Mouse (Mus musculus) liver, embryonic 14.5 days (tissue): ENCODE data around the gene Crybb1. TPM values are rescaled to one million over a fixed set of nuclear protein-coding genes. Genes with fewer than 3 reads are reported as not detected.

Experiments
- ATAC-seq: fragments of 200-750 bp; cut with Nextera tagmentation; 2 replicates; pipeline ENCODE4 v1.8.0; 2017; ENCODE audit warnings: moderate number of reproducible peaks, mild to moderate bottlenecking, moderate library complexity; ENCODE audit not compliant: insufficient read depth
- DNase-seq, 3 experiments: peaks; one replicate each; pipeline ENCODE4 v3.0.0-alpha.2; 2012 to 2013; ENCODE audit warnings: low read depth in 3 of 3, low spot score in 3 of 3
- H3K27ac ChIP-seq: fragments of 300-500 bp; sonication (generic); 2 replicates; pipeline ENCODE4 v1.5.1; 2014; ENCODE audit warnings: moderate library complexity, mild to moderate bottlenecking, control low read depth, inconsistent platforms
- H3K27me3 ChIP-seq: fragments of 300-500 bp; sonication (generic); 2 replicates; pipeline ENCODE4 v1.6.1; 2014; ENCODE audit warnings: mild to moderate bottlenecking, low read length, moderate library complexity; ENCODE audit not compliant: control insufficient read depth, insufficient read depth
- H3K36me3 ChIP-seq: fragments of 300-500 bp; sonication (generic); replicated peaks from 2 replicates; pipeline ENCODE4 v1.6.1; 2014; ENCODE audit warnings: low read depth; ENCODE audit not compliant: control insufficient read depth, insufficient read depth
- H3K4me1 ChIP-seq, 2 experiments: fragments of 200-500 bp in 1 of 2; fragments of 300-500 bp in 1 of 2; sonication (generic) in 1 of 2; replicated peaks; 2 replicates each; pipeline ENCODE4 v1.6.1; 2012 to 2014; ENCODE audit warnings: antibody characterized with exemption in 1 of 2, inconsistent platforms in 1 of 2, low read length in 1 of 2; ENCODE audit not compliant: control insufficient read depth in 2 of 2, insufficient read depth in 2 of 2
- H3K4me2 ChIP-seq: fragments of 300-500 bp; sonication (generic); 2 replicates; pipeline ENCODE4 v1.6.1; 2014; ENCODE audit warnings: low read depth, mild to moderate bottlenecking, control low read depth, moderate library complexity
- H3K4me3 ChIP-seq, 2 experiments: fragments of 200-500 bp in 1 of 2; fragments of 300-500 bp in 1 of 2; sonication (generic) in 1 of 2; 2 replicates each; pipeline ENCODE4 v1.5.1; 2012 to 2014; ENCODE audit warnings: low read depth in 2 of 2, low read length in 2 of 2, mild to moderate bottlenecking in 2 of 2, control low read depth in 1 of 2, inconsistent platforms in 1 of 2, moderate library complexity in 1 of 2; ENCODE audit not compliant: insufficient read depth in 1 of 2
- H3K9ac ChIP-seq: fragments of 300-500 bp; sonication (generic); replicated peaks from 2 replicates; pipeline ENCODE4 v1.6.1; 2014; ENCODE audit warnings: mild to moderate bottlenecking, control low read depth, moderate library complexity
- H3K9me3 ChIP-seq: fragments of 300-500 bp; sonication (generic); 2 replicates; pipeline ENCODE4 v1.6.1; 2016; ENCODE audit warnings: low read length, mixed read lengths; ENCODE audit not compliant: control insufficient read depth
- CTCF ChIP-seq: IDR thresholded peaks from 2 replicates; pipeline ENCODE4 v1.5.1; 2016; ENCODE audit warnings: antibody characterized with exemption, low read depth, control low read depth
- EP300 ChIP-seq: IDR thresholded peaks from 2 replicates; pipeline ENCODE4 v1.6.1; 2016; ENCODE audit warnings: antibody characterized with exemption, low read depth
- WGBS: fragments of 180-500 bp; shearing (Covaris S2); extraction: QIAGEN DNeasy Blood & Tissue Kit; methylation state at CpG from one replicate; pipeline ENCODE4 v1.1.7; 2014; ENCODE audit not compliant: insufficient replicate concordance; 5-methylcytosine and 5-hydroxymethylcytosine counted together
- polyA plus RNA-seq, 2 experiments: library from polyadenylated mRNA; depleted of rRNA in 1 of 2; stranded (reverse) in 1 of 2; unstranded in 1 of 2; fragments of >200 nt; fragmentation: Nextera tagmentation in 1 of 2; extraction: Ambion mirVana in 1 of 2; gene quantifications; 2 replicates each; pipeline versions ENCODE4 v1.2.1 to v1.2.3; 2012 to 2014

The Crybb1 gene
- polyA plus RNA-seq, 2 experiments: 0.24 TPM; not detected in 1

GRCm38 (mm10) chr5:112291866-112292265 is 36.3 kb downstream of the Crybb1 start:
- Histone ChIP-seq H3K4me1 (peaks cover 10 to 51% of the 10 kb centered on the region in 2 experiments), H3K27me3 (no peaks in the 10 kb centered on the region), H3K4me2 (no peak overlapping the region), H3K9ac (no peak overlapping the region), H3K36me3 (no peaks in the 10 kb centered on the region), H3K27ac (no peak overlapping the region), H3K9me3 (no peaks in the 10 kb centered on the region), H3K4me3 (no peak overlapping the region)
- 82% methylated on average over 5 of the region's 5 CpGs for WGBS
- TF ChIP-seq CTCF (no peak), EP300 (no peak)
- ATAC-seq (no peak), DNase-seq (no peak)

- no peak overlapping the region for H3K4me3 ChIP-seq
- TF ChIP-seq EP300 (no peak), CTCF (no peak)
- no peak overlapping the region for H3K4me2 ChIP-seq
- no peaks in the 10 kb centered on the region for H3K9me3 ChIP-seq
- H3K4me1 ChIP-seq: peaks cover 12 to 51% of the 10 kb centered on the region in 2 experiments
- no peaks in the 10 kb centered on the region for H3K36me3 ChIP-seq
- ATAC-seq (no peak), DNase-seq (no peak)
- WGBS: 73% methylated on average over 17 of the region's 17 CpGs
- no peaks in the 10 kb centered on the region for H3K27me3 ChIP-seq
- H3K27ac ChIP-seq: no peak overlapping the region
- no peak overlapping the region for H3K9ac ChIP-seq
Observed at GRCm38 (mm10) chr5:112292343-112292980, 36.8 kb downstream of the Crybb1 start.

GRCm38 (mm10) chr5:112293800-112294199 is 38.2 kb downstream of the Crybb1 start:
- Histone ChIP-seq H3K36me3 (no peaks in the 10 kb centered on the region), H3K27me3 (no peaks in the 10 kb centered on the region), H3K4me1 (peaks cover 12 to 54% of the 10 kb centered on the region in 2 experiments), H3K27ac (no peak overlapping the region), H3K9ac (no peak overlapping the region), H3K9me3 (no peaks in the 10 kb centered on the region), H3K4me2 (no peak overlapping the region), H3K4me3 (no peak overlapping the region)
- 37% methylated on average over 2 of the region's 2 CpGs for WGBS
- DNase-seq: no peak
- TF ChIP-seq EP300 (no peak), CTCF (no peak)
- ATAC-seq: no peak

DNA sequence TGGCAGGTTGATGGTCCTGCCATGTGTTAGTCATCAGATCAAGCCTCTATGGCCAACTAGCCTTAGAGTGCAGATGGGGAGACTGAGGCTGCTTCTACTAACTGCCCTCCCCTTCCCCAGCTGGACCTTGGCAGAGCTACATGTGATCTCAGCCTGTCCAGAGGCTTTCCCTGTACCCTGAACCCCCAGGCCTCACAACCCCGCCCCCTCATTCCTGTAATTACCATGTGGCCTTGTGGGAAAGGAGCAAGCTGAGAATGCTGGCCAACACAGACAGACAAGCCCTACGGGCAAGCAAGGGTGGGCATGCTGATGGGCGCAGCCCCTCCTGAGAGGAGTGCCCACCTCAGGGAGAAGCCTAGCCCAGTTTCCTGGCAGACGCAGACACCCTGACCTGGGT is 39.1 kb downstream of the Crybb1 start:
- Histone ChIP-seq H3K4me2 (no peak overlapping the region), H3K36me3 (no peaks in the 10 kb centered on the region), H3K27me3 (no peaks in the 10 kb centered on the region), H3K27ac (no peak overlapping the region), H3K9ac (no peak overlapping the region), H3K4me3 (no peak overlapping the region), H3K4me1 (peaks cover 14 to 63% of the 10 kb centered on the region in 2 experiments), H3K9me3 (no peaks in the 10 kb centered on the region)
- no peak for TF ChIP-seq EP300
- TF ChIP-seq CTCF: no peak
- WGBS: 58% methylated on average over 4 of the region's 4 CpGs
- DNase-seq (no peak), ATAC-seq (no peak)

- WGBS: 23% methylated on average over 8 of the region's 8 CpGs
- ATAC-seq (peak; percentile 24; the same call in 1 of the 2 replicates), DNase-seq (no peak)
- Histone ChIP-seq H3K4me2 (no peak overlapping the region), H3K36me3 (no peaks in the 10 kb centered on the region), H3K27me3 (no peaks in the 10 kb centered on the region), H3K4me1 (peaks cover 14 to 62% of the 10 kb centered on the region in 2 experiments), H3K9ac (no peak overlapping the region), H3K4me3 (no peak overlapping the region), H3K9me3 (no peaks in the 10 kb centered on the region), H3K27ac (no peak overlapping the region; the same call in 1 of the 2 replicates)
- no peak for TF ChIP-seq EP300
- TF ChIP-seq CTCF: no peak
Observed at GRCm38 (mm10) chr5:112295162-112295561, 39.5 kb downstream of the Crybb1 start.
